Mouse (Mus musculus) neural tube, embryonic 12.5 days (tissue): ENCODE data around the gene Otud3. TPM values are rescaled to one million over a fixed set of nuclear protein-coding genes. Genes with fewer than 3 reads are reported as not detected.

Experiments used
- ATAC-seq: fragments of 200-750 bp; cut with Nextera tagmentation; 2 replicates; pipeline ENCODE4 v1.8.0; 2017; ENCODE audit warnings: low read depth, mild to moderate bottlenecking, moderate TSS enrichment, moderate library complexity; ENCODE audit not compliant: low FRiP score
- H3K27ac ChIP-seq: fragments of 300-500 bp; sonication (generic); 2 replicates; pipeline ENCODE4 v1.5.1; 2016
- H3K27me3 ChIP-seq: fragments of 300-500 bp; sonication (generic); replicated peaks from 2 replicates; pipeline ENCODE4 v1.6.1; 2016; ENCODE audit warnings: mild to moderate bottlenecking
- H3K36me3 ChIP-seq: fragments of 300-500 bp; sonication (generic); 2 replicates; pipeline ENCODE4 v1.6.1; 2016; ENCODE audit warnings: mild to moderate bottlenecking
- H3K4me1 ChIP-seq: fragments of 300-500 bp; sonication (generic); 2 replicates; pipeline ENCODE4 v1.6.1; 2016
- H3K4me2 ChIP-seq: fragments of 300-500 bp; sonication (generic); replicated peaks from 2 replicates; pipeline ENCODE4 v1.6.1; 2016; ENCODE audit warnings: mild to moderate bottlenecking
- H3K4me3 ChIP-seq: fragments of 300-500 bp; sonication (generic); 2 replicates; pipeline ENCODE4 v1.5.1; 2016
- H3K9ac ChIP-seq: fragments of 300-500 bp; sonication (generic); 2 replicates; pipeline ENCODE4 v1.6.1; 2016; ENCODE audit warnings: mild to moderate bottlenecking
- H3K9me3 ChIP-seq: fragments of 300-500 bp; sonication (generic); 2 replicates; pipeline ENCODE4 v1.6.1; 2016; ENCODE audit warnings: mild to moderate bottlenecking
- WGBS: fragments of 180-500 bp; shearing (Covaris S2); methylation state at CpG from one replicate; pipeline ENCODE4 v1.1.7; 2016; 5-methylcytosine and 5-hydroxymethylcytosine counted together
- polyA plus RNA-seq: library from polyadenylated mRNA; unstranded; fragments of >200 nt; fragmentation: Nextera tagmentation; extraction: Ambion mirVana; gene quantifications from 2 replicates; pipeline ENCODE4 v1.2.1, GENCODE M21; 2016

The Otud3 gene
- polyA plus RNA-seq = 3.7 and 4.2 TPM in 2 replicates

DNA sequence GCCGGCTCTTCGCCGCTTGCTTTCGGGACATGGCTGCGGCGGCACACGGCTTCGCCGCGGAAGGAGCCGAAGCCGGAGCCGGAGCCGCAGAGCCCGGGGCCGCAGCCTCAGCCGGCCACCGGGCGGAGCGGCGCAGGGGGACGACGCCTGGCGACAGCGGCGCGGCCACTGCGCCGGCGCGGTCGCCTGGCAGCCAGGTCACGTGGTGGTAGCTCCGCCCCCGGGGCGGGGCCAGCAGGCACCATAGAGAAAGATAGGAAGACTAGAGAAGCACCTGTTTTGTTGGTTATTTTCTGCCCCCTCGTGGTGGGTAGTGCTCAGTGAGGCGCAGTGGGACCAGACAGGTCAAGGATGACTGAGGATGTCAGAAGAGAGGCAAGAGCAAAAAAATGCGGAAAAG, at the start of gene Otud3:
Otud3 (minus strand) TSS at position 149 of the 400 bp plus-strand sequence.
- peaks cover 5% of the 10 kb centered on the region; the same call in 1 of the 2 replicates for H3K36me3 ChIP-seq
- H3K27me3 ChIP-seq = no peaks in the 10 kb centered on the region
- H3K9ac ChIP-seq = peak within 1 kb of the TSS; percentile 95
- peak within 1 kb of the TSS; percentile 97 for H3K4me2 ChIP-seq
- WGBS = 1% methylated on average over 39 of the region's 39 CpGs
- H3K27ac ChIP-seq = peak within 1 kb of the TSS; percentile 51; the same call in 1 of the 2 replicates
- H3K4me3 ChIP-seq = peak within 1 kb of the TSS; percentile 93
- H3K4me1 ChIP-seq = peaks cover 12% of the 10 kb centered on the region
- H3K9me3 ChIP-seq = no peaks in the 10 kb centered on the region
- peak; percentile 93 for ATAC-seq

DNA sequence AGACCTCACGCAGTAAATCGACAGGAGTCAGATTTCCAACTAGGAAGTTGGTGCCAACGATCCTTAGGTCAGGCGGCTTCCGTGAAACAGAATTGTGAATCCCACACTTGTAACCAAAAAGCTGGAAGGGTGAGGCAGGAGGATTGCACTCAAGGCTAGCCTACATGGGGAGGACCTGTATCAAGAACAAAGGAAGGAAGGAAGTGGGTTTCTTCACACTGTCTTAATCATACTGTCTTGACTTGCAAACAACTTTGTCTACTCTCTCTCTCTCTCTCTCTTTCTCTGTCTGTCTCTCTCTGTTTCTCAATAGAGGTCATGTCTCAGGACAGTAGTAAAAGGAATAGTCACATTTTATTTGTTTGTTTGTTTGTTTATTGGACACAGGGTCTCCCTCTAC, 49.0 kb upstream of the Otud3 start:
- H3K9ac ChIP-seq = no peak overlapping the region
- H3K27ac ChIP-seq = no peak overlapping the region
- no peaks in the 10 kb centered on the region for H3K36me3 ChIP-seq
- no peaks in the 10 kb centered on the region for H3K4me1 ChIP-seq
- H3K9me3 ChIP-seq = no peaks in the 10 kb centered on the region
- whole genome bisulfite sequencing = 92% methylated on average over 5 of the region's 5 CpGs
- no peak overlapping the region for H3K4me3 ChIP-seq
- H3K4me2 ChIP-seq = no peak overlapping the region
- ATAC-seq = no peak
- H3K27me3 ChIP-seq = no peaks in the 10 kb centered on the region

DNA sequence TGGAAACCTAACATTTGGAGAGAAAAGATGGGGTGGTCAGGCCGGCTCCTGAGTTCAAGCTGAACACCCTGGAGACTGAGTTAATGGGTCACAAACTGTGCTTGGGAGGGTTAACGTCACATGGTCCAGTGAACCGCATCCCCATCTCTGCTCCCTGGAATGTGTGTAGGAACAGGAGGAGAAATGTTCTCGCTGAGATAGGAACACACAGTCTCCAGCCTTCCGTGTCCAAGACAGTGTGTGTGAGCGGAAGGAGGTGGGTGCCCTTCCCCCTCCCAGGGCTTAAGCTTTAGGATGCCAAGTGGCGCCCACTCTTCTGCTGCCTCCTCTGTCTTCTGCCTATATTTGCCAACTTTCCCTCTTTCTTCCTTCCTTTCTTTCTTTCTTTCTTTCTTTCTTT, 46.2 kb upstream of the Otud3 start:
- 72% methylated on average over 7 of the region's 7 CpGs for WGBS
- no peak for ATAC-seq
- no peaks in the 10 kb centered on the region for H3K9me3 ChIP-seq

DNA sequence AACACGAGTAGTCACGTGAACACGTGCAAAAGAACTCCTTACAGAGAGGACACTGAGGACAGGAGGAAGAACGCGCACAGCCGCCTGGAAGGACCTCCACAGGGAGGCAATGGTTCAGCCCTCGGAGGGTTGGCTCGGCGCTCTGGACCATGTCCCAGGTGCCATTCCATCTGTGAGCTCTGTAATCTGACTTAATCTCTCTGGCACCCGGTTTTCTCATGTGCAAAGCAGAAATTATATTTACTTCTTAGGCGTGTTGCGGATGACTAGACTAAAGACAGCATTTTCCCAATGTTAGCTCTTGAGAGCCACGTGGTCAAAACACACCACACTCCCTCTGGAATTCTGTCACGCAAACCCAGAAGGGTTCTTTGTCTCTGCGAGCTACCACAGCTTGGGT, 45.4 kb upstream of the Otud3 start:
- Histone ChIP-seq H3K4me2 (no peak overlapping the region), H3K27ac (no peak overlapping the region), H3K4me3 (no peak overlapping the region), H3K4me1 (no peaks in the 10 kb centered on the region), H3K9ac (no peak overlapping the region), H3K27me3 (no peaks in the 10 kb centered on the region), H3K36me3 (no peaks in the 10 kb centered on the region), H3K9me3 (no peaks in the 10 kb centered on the region)
- no peak for ATAC-seq
- 86% methylated on average over 15 of the region's 15 CpGs for WGBS

More for the DNA sequence above, 46.2 kb upstream of the Otud3 start:
- Histone ChIP-seq H3K27ac (no peak overlapping the region), H3K9ac (no peak overlapping the region), H3K27me3 (no peaks in the 10 kb centered on the region), H3K36me3 (no peaks in the 10 kb centered on the region), H3K4me3 (no peak overlapping the region), H3K4me2 (no peak overlapping the region), H3K4me1 (no peaks in the 10 kb centered on the region)

DNA sequence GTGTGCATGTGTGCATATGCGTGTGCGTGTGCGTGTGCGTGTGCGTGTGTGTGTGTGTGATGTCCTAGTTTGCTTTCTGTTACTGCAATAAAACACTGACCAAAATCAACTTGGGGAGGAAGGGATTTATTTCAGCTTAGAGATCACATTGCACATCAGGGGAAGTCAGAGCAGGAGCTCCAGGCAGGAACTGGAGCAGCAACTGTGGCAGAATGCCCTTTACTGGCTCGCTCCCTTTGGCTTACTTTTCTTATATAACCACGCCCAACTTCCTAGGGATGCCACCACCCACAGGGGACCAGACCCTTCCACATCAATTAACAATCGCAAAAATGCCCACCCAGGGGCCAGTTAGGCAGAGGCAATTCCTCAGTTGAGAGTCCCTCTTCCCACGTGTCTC, 44.9 kb upstream of the Otud3 start:
- Histone ChIP-seq H3K4me1 (no peaks in the 10 kb centered on the region), H3K27ac (no peak overlapping the region), H3K36me3 (no peaks in the 10 kb centered on the region), H3K9ac (no peak overlapping the region), H3K9me3 (no peaks in the 10 kb centered on the region), H3K4me2 (no peak overlapping the region), H3K4me3 (no peak overlapping the region), H3K27me3 (no peaks in the 10 kb centered on the region)
- 86% methylated on average over 9 of the region's 9 CpGs for WGBS
- no peak for ATAC-seq

DNA sequence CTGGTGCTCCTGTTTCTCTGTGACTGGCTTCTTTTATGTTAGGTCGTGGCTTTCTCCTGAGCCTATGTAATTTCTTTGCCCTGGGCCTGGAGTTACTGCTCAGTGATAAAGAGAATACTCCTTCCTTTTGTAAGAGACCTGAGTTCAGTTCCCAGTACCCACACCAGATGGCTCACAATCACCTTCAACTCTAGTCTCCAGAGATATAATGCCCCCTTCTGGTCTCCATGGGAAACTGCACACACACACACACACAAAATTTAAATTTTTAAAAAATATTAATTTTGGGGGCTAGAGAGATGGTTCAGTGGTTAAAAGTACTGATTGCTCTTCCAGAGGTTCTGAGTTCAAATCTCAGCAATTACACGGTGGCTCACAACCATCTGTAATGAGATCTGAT, 34.5 kb upstream of the Otud3 start:
- 88% methylated on average over 2 of the region's 2 CpGs for WGBS
- no peak overlapping the region for H3K4me2 ChIP-seq

DNA sequence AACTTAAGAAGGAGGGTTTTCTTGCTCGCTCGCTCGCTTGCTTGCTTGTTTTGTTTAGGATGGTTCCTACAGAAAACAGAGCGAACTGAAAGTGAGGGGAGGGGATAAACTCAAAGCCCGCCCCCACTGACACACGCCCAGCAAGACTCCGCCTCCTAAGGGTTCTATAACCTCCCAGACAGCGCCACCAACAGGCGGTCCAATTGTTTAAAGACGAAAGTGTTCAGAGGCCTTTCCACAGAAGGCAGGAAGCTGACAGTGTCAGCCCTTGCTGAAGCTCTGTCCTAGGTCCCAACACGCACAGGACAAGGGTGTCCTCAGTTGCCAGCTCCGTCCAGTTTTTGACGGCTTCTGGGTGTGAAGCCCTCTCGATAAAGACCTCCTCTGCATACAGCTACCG, 30.0 kb upstream of the Otud3 start:
- Histone ChIP-seq H3K4me3 (no peak overlapping the region), H3K9me3 (no peaks in the 10 kb centered on the region), H3K27ac (no peak overlapping the region), H3K4me2 (peak overlapping the region; percentile 14; the same call in 1 of the 2 replicates), H3K9ac (no peak overlapping the region), H3K36me3 (no peaks in the 10 kb centered on the region), H3K27me3 (no peaks in the 10 kb centered on the region), H3K4me1 (peaks cover 5% of the 10 kb centered on the region; the same call in 1 of the 2 replicates)
- no peak for ATAC-seq
- 33% methylated on average over 15 of the region's 15 CpGs for WGBS

More for the DNA sequence above, 34.5 kb upstream of the Otud3 start:
- no peaks in the 10 kb centered on the region for H3K4me1 ChIP-seq
- no peaks in the 10 kb centered on the region for H3K36me3 ChIP-seq
- no peak overlapping the region for H3K4me3 ChIP-seq
- ATAC-seq = no peak
- H3K9me3 ChIP-seq = 0 out of 2 replicates have a peak, but pooled peaks cover 4% of the 10 kb centered on the region
- no peak overlapping the region for H3K27ac ChIP-seq
- no peak overlapping the region for H3K9ac ChIP-seq
- no peaks in the 10 kb centered on the region for H3K27me3 ChIP-seq

DNA sequence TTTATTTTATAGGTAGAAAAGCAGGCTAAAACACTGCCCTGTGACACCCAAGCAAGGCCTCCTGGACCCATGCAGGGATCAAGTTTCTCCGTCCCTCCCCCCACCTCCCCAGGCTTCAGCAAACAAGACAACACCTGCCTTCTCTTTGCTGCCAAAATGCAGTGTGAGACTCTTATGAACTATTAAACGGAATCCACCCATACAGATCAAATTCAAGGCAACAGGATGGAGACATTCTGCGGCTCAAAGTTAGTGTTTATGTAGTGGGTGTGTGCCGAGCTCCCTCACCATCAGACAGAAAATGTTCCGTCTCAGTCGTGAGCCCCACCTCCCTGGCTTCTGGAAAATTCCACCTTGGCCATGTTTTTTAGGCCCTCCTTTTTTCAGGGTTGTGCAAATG, 28.2 kb upstream of the Otud3 start:
- Histone ChIP-seq H3K36me3 (no peaks in the 10 kb centered on the region), H3K4me3 (no peak overlapping the region), H3K27me3 (no peaks in the 10 kb centered on the region), H3K4me1 (peaks cover 5% of the 10 kb centered on the region; the same call in 1 of the 2 replicates), H3K27ac (no peak overlapping the region), H3K4me2 (no peak overlapping the region), H3K9me3 (no peaks in the 10 kb centered on the region), H3K9ac (no peak overlapping the region)
- 63% methylated on average over 6 of the region's 6 CpGs for WGBS
- no peak for ATAC-seq

DNA sequence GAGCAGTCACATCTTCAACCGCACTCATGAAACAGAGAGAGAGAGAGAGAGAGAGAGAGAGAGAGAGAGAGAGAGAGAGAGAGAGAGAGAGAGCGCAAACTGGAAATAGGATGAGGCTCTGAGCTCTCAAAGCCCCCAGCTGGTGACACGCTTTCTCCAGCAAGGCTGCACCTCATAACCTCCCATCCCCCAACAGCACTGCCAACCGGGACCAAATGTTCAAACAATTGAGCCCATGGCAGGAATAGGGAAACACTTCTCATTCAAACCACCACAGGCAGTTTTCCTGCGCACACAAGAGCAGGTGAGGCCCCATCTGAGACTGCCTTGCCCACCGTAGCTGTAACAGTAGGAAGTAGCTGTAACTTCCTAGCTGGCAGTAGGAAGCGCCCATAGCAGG, 27.7 kb upstream of the Otud3 start:
- Histone ChIP-seq H3K9ac (no peak overlapping the region), H3K36me3 (no peaks in the 10 kb centered on the region), H3K9me3 (no peaks in the 10 kb centered on the region), H3K27me3 (no peaks in the 10 kb centered on the region), H3K4me2 (no peak overlapping the region), H3K4me1 (peaks cover 5% of the 10 kb centered on the region; the same call in 1 of the 2 replicates), H3K4me3 (no peak overlapping the region), H3K27ac (no peak overlapping the region)
- no peak for ATAC-seq
- WGBS = 38% methylated on average over 7 of the region's 7 CpGs

DNA sequence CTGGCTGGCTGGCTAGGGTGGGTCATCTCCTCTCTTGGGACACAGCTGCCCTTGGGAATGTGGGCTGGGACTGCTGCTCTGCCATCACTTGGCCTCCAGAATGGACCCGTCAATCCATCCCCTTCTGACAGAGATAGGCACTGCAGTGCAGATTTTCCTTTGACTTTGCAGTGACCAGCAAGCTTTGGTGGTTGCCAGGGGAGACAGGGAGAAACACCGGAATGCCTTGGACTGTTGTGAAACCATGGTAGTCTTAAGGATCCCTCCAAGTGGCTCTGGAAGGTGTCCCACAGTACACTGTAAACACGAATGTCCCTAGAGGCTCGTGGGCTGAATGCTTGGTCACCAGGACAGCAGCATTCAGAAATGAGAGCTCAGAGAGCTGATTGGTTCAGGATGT, 25.7 kb upstream of the Otud3 start:
- ATAC-seq = no peak
- Histone ChIP-seq H3K4me1 (peaks cover 5% of the 10 kb centered on the region; the same call in 1 of the 2 replicates), H3K27me3 (no peaks in the 10 kb centered on the region), H3K4me2 (no peak overlapping the region), H3K4me3 (no peak overlapping the region), H3K36me3 (no peaks in the 10 kb centered on the region), H3K9me3 (no peaks in the 10 kb centered on the region), H3K27ac (no peak overlapping the region), H3K9ac (no peak overlapping the region)
- WGBS = 69% methylated on average over 4 of the region's 4 CpGs

DNA sequence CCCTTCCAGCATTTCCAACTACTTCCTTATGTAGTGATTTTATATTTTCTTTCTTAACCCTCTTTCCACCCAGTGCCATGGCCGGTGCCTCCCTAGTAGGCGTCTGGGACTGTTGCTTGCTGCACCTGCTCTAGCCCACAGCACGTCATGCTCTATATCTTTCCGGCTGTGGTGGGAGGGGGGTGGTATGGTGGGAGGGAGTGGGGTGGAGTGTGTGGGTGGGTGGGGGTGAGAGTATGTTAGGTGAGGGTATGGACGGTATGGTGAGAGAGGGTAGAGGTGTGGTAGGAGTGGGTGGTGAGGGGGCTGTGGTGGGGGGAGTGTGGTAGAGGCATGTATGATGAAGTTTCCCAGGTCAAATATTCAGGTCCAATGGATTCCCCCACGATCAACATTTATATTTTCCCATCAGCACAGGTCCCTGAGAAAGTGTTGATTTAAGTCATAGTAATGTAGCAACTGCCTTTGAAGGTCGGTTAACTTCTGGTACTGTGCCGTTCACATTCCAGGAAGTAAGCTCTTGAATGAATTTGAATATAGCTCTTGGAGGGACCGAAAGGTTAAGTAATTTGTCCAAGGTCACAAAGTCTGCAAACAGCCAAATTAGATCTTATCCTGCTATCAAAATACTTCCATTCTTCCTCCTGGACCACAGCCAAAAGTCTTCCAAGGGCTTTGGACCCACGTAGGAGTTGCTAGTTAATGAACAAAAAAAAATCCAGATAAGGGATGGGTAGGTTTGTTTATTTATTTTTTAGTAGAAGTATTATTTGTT, 24.9 kb upstream of the Otud3 start:
- no peaks in the 10 kb centered on the region for H3K9me3 ChIP-seq
- no peak overlapping the region for H3K9ac ChIP-seq
- WGBS = 85% methylated on average over 10 of the region's 10 CpGs
- H3K4me3 ChIP-seq = no peak overlapping the region
- H3K27me3 ChIP-seq = no peaks in the 10 kb centered on the region
- no peaks in the 10 kb centered on the region for H3K36me3 ChIP-seq
- no peak for ATAC-seq
- H3K27ac ChIP-seq = no peak overlapping the region
- H3K4me2 ChIP-seq = no peak overlapping the region
- H3K4me1 ChIP-seq = peaks cover 5% of the 10 kb centered on the region; the same call in 1 of the 2 replicates

DNA sequence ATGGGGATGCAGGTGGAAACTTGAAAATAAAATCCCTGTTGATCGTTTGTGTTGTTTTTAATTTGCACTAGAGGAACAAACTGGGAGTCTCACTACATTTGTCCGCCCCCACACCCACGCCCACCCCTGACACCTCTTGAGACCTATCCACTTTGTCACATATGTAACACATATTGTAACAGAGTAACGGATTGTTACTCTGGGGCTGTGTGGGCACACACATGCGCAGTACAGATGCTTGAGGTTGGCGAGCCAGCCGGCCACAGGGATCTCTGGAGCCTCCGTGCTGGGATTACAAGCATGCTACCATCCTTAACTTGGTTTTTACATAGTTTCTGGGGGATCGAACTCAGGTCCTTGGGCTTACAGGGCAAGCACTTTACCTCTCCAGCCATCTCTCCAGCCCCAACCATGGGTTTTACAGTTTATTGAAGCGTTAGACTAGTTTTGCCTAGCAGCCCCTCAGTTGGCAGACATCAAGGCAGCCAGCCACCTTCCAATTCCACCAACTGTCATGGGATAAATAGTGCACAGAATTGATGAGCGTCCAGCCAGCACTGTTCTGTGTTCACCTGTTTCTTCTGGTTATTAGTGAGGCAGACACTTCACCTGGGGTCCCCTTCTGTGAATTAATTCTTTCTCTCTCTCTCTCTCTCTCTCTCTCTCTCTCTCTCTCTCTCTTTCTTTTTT, 20.9 kb upstream of the Otud3 start:
- H3K36me3 ChIP-seq = no peaks in the 10 kb centered on the region
- H3K9me3 ChIP-seq = no peaks in the 10 kb centered on the region
- 87% methylated on average over 11 of the region's 11 CpGs for WGBS
- H3K9ac ChIP-seq = no peak overlapping the region
- no peak for ATAC-seq
- no peak overlapping the region for H3K4me2 ChIP-seq
- H3K27me3 ChIP-seq = no peaks in the 10 kb centered on the region
- no peak overlapping the region for H3K4me3 ChIP-seq
- no peak overlapping the region for H3K27ac ChIP-seq
- H3K4me1 ChIP-seq = no peaks in the 10 kb centered on the region
